Comparison of ENCODE assay signal across 9 mouse cellular contexts in the genomic region with DNA sequence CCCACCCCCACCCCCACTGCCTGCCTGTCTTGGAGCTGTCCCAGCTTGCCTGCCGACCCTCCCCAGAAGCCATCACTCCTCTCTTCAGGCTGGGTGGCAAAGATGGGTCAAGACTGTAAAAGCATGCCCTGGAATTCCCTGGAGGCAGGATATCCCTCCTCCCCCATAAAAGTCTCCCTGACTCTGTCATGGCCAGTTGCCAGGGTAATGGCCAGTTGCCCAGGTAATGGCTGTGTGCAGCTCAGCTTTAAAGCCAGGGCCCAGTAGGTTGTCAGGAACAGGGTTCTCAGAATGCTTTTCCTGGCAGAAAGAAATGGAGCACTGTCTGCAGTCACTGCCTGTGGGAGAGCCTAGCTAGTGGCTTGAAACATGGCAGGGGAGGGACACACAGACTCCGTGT.
DNase-seq lines count a peak whose midpoint lies in the region; ATAC-seq and TF ChIP-seq lines count a peak whose summit lies in the region.
"Had no signal": no experiment of that assay in that cellular context is flagged by ENCODE, and none has a peak within 500 bp of the region (broad histone marks: within the 10 kb centered on the region; RNA-seq: fewer than 3 reads in every experiment).

No protein-coding gene starts in this region.

- H3K9me3 ChIP-seq in midbrain, postnatal 0 days (ENCODE audit: low read length): no peaks in the 10 kb centered on the region
- no peaks in the 10 kb centered on the region for H3K9me3 ChIP-seq in midbrain, embryonic 15.5 days
- no peaks in the 10 kb centered on the region for H3K9me3 ChIP-seq in kidney, embryonic 16.5 days (ENCODE audit: low read length)
- H3K9me3 ChIP-seq in stomach, embryonic 14.5 days (ENCODE audit: control insufficient read depth, low read depth, low read length): no peaks in the 10 kb centered on the region
- H3K9me3 ChIP-seq: midbrain, embryonic 12.5 days had no signal

- no peaks in the 10 kb centered on the region for H3K4me1 ChIP-seq in midbrain, postnatal 0 days (ENCODE audit: insufficient read depth, low read length)
- H3K4me1 ChIP-seq in midbrain, embryonic 15.5 days: no peaks in the 10 kb centered on the region
- H3K4me1 ChIP-seq in kidney, embryonic 16.5 days (ENCODE audit: insufficient read depth, low read length): peaks cover 12% of the 10 kb centered on the region
- peaks cover 5% of the 10 kb centered on the region; the same call in 1 of the 2 replicates for H3K4me1 ChIP-seq in stomach, embryonic 14.5 days (ENCODE audit: control insufficient read depth, insufficient read depth, low read length)
- H3K4me1 ChIP-seq: midbrain, embryonic 12.5 days had no signal

- H3K4me3 ChIP-seq in midbrain, postnatal 0 days (ENCODE audit: low read depth, low read length): no peak overlapping the region
- H3K4me3 ChIP-seq in midbrain, embryonic 15.5 days: no peak overlapping the region
- H3K4me3 ChIP-seq in kidney, embryonic 16.5 days (ENCODE audit: low read length): no peak overlapping the region
- H3K4me3 ChIP-seq in stomach, embryonic 14.5 days (ENCODE audit: low read depth, low read length): no peak overlapping the region
- H3K4me3 ChIP-seq: midbrain, embryonic 12.5 days had no signal

- WGBS in midbrain, postnatal 0 days: 25% methylated on average over 2 of the region's 2 CpGs
- WGBS in midbrain, embryonic 15.5 days: 50% methylated on average over 2 of the region's 2 CpGs
- WGBS in kidney, embryonic 16.5 days: 15% methylated on average over 2 of the region's 2 CpGs
- 23% methylated on average over 2 of the region's 2 CpGs for WGBS in stomach, embryonic 14.5 days

- H3K4me2 ChIP-seq in midbrain, postnatal 0 days (ENCODE audit: low read depth, low read length, poor library complexity, severe bottlenecking): no peak overlapping the region
- no peak overlapping the region for H3K4me2 ChIP-seq in midbrain, embryonic 15.5 days
- H3K4me2 ChIP-seq in kidney, embryonic 16.5 days (replicated peaks; ENCODE audit: low read depth, low read length): no peak overlapping the region
- no peak overlapping the region for H3K4me2 ChIP-seq in stomach, embryonic 14.5 days (replicated peaks; ENCODE audit: low read depth, low read length)
- H3K4me2 ChIP-seq: midbrain, embryonic 12.5 days had no signal

- no peak for TF ChIP-seq CTCF in midbrain, postnatal 0 days (IDR thresholded peaks at IDR 0.05)

- H3K27ac ChIP-seq in midbrain, postnatal 0 days (ENCODE audit: low read depth, low read length): no peak overlapping the region
- H3K27ac ChIP-seq in midbrain, embryonic 15.5 days: no peak overlapping the region
- H3K27ac ChIP-seq in kidney, embryonic 16.5 days (ENCODE audit: low read length): no peak overlapping the region
- no peak overlapping the region for H3K27ac ChIP-seq in stomach, embryonic 14.5 days (ENCODE audit: low read length)
- H3K27ac ChIP-seq: midbrain, embryonic 12.5 days had no signal

- no peaks in the 10 kb centered on the region for H3K27me3 ChIP-seq in midbrain, postnatal 0 days (ENCODE audit: insufficient read depth, low read length)
- no peaks in the 10 kb centered on the region for H3K27me3 ChIP-seq in midbrain, embryonic 15.5 days (replicated peaks)
- no peaks in the 10 kb centered on the region for H3K27me3 ChIP-seq in kidney, embryonic 16.5 days (ENCODE audit: insufficient read depth, low read length)
- H3K27me3 ChIP-seq in stomach, embryonic 14.5 days (ENCODE audit: control insufficient read depth, insufficient read depth, low read length): no peaks in the 10 kb centered on the region

- no peak overlapping the region for H3K9ac ChIP-seq in midbrain, postnatal 0 days (replicated peaks; ENCODE audit: low read length, poor library complexity, severe bottlenecking)
- no peak overlapping the region for H3K9ac ChIP-seq in midbrain, embryonic 15.5 days
- H3K9ac ChIP-seq in kidney, embryonic 16.5 days (replicated peaks; ENCODE audit: low read length): no peak overlapping the region
- H3K9ac ChIP-seq in stomach, embryonic 14.5 days (replicated peaks; ENCODE audit: low read depth, low read length): no peak overlapping the region
- H3K9ac ChIP-seq: midbrain, embryonic 12.5 days had no signal

- no peaks in the 10 kb centered on the region for H3K36me3 ChIP-seq in midbrain, postnatal 0 days (ENCODE audit: insufficient read depth, low read length)
- H3K36me3 ChIP-seq in midbrain, embryonic 15.5 days (replicated peaks): no peaks in the 10 kb centered on the region
- no peaks in the 10 kb centered on the region for H3K36me3 ChIP-seq in kidney, embryonic 16.5 days (ENCODE audit: insufficient read depth, low read length)
- H3K36me3 ChIP-seq in stomach, embryonic 14.5 days (ENCODE audit: control insufficient read depth, insufficient read depth, low read length): no peaks in the 10 kb centered on the region
- H3K36me3 ChIP-seq: midbrain, embryonic 12.5 days had no signal

- DNase-seq in gastrocnemius, adult 18-20 months (ENCODE audit: low spot score): peak; percentile 44
- no peak for DNase-seq in gastrocnemius, postnatal 25 days
- peak; percentile 77 for DNase-seq in midbrain, postnatal 0 days (ENCODE audit: low spot score)
- DNase-seq in embryo, embryonic 11 days: peak; percentile 52
- DNase-seq in natural killer cell, adult 2 months (ENCODE audit: low spot score in 2 of 2): no peak

- no peak for ATAC-seq in midbrain, postnatal 0 days (ENCODE audit: low FRiP score)
- ATAC-seq in midbrain, embryonic 15.5 days (replicated peaks): no peak
- 0 out of 2 replicates have a peak, but pooled peaks have one; percentile 16 for ATAC-seq in kidney, embryonic 16.5 days (ENCODE audit: low FRiP score, low TSS enrichment)
- ATAC-seq in stomach, embryonic 14.5 days (ENCODE audit: insufficient number of reproducible peaks, insufficient read depth, low FRiP score, low read depth): peak; percentile 15; the same call in 1 of the 2 replicates

Comparison
In these comparisons a context has a peak if more than half of its experiments do, and no peak if none do; other contexts are left out.
1. DNase-seq: peak in gastrocnemius, adult 18-20 months (single experiment), midbrain, postnatal 0 days (single experiment) and embryo, embryonic 11 days (single experiment); none in gastrocnemius, postnatal 25 days (single experiment) and natural killer cell, adult 2 months (0 of 2).
2. ATAC-seq: peak in kidney, embryonic 16.5 days (single experiment) and stomach, embryonic 14.5 days (single experiment); none in midbrain, postnatal 0 days (single experiment) and midbrain, embryonic 15.5 days (single experiment).